Mouse (Mus musculus): ENCODE results near the gene Hspa2.

Gene Hspa2

GRCm38 (mm10) chr12:76377726-76378125 lies 26.2 kb upstream of the Hspa2 start:
- no peak for DNase-seq (ENCODE audit: low spot score)

- no peak for DNase-seq (ENCODE audit: low spot score)
Observed at GRCm38 (mm10) chr12:76378556-76378955, 25.4 kb upstream of the Hspa2 start.

- no peak for DNase-seq (ENCODE audit: low spot score)
Observed at GRCm38 (mm10) chr12:76380151-76380550, 23.8 kb upstream of the Hspa2 start.

- DNase-seq (ENCODE audit: low spot score) = no peak
Observed at GRCm38 (mm10) chr12:76385342-76385741, 18.6 kb upstream of the Hspa2 start.

GRCm38 (mm10) chr12:76388794-76389193 lies 15.2 kb upstream of the Hspa2 start:
- DNase-seq (ENCODE audit: low spot score) = no peak

GRCm38 (mm10) chr12:76391595-76392271 lies 12.2 kb upstream of the Hspa2 start:
- DNase-seq (ENCODE audit: low spot score) = no peak

GRCm38 (mm10) chr12:76392979-76393378 lies 11.0 kb upstream of the Hspa2 start:
- DNase-seq (ENCODE audit: low spot score) = no peak

GRCm38 (mm10) chr12:76397281-76397680 lies 6.7 kb upstream of the Hspa2 start:
- no peak for DNase-seq (ENCODE audit: low spot score)

GRCm38 (mm10) chr12:76401674-76402073 lies 2.3 kb upstream of the Hspa2 start:
- no peak for DNase-seq (ENCODE audit: low spot score)

- peak; percentile 91 for DNase-seq (ENCODE audit: low spot score)
Observed at GRCm38 (mm10) chr12:76402991-76403885, 738 bp upstream of the Hspa2 start.

- DNase-seq (ENCODE audit: low spot score) = peak; percentile 29
Observed at GRCm38 (mm10) chr12:76404836-76405182, 833 bp downstream of the Hspa2 start.

- peak; percentile 26 for DNase-seq (ENCODE audit: low spot score)
Observed at GRCm38 (mm10) chr12:76405183-76405970, 1.4 kb downstream of the Hspa2 start.

- no peak for DNase-seq (ENCODE audit: low spot score)
Observed at GRCm38 (mm10) chr12:76405971-76406370, 2.0 kb downstream of the Hspa2 start.

- DNase-seq (ENCODE audit: low spot score) = no peak
Observed at GRCm38 (mm10) chr12:76407184-76407583, 3.2 kb downstream of the Hspa2 start.

GRCm38 (mm10) chr12:76409166-76409565 lies 5.2 kb downstream of the Hspa2 start:
- no peak for DNase-seq (ENCODE audit: low spot score)

- DNase-seq (ENCODE audit: low spot score) = no peak
Observed at GRCm38 (mm10) chr12:76415383-76416010, 11.5 kb downstream of the Hspa2 start.

GRCm38 (mm10) chr12:76417433-76417854 lies 13.5 kb downstream of the Hspa2 start, which contains the start of gene Ppp1r36:
Gene Ppp1r36 (plus strand): TSS chr12:76417538.
- peak; percentile 61 for DNase-seq (ENCODE audit: low spot score)

- DNase-seq (ENCODE audit: low spot score) = no peak
Observed at GRCm38 (mm10) chr12:76418346-76418745, 14.4 kb downstream of the Hspa2 start.

GRCm38 (mm10) chr12:76425256-76425655 lies 21.3 kb downstream of the Hspa2 start:
- no peak for DNase-seq (ENCODE audit: low spot score)

- no peak for DNase-seq (ENCODE audit: low spot score)
Observed at GRCm38 (mm10) chr12:76427546-76427945, 23.6 kb downstream of the Hspa2 start.

GRCm38 (mm10) chr12:76430879-76431406 lies 27.0 kb downstream of the Hspa2 start:
- DNase-seq (ENCODE audit: low spot score) = no peak

- DNase-seq (ENCODE audit: low spot score) = no peak
Observed at GRCm38 (mm10) chr12:76431431-76431830, 27.5 kb downstream of the Hspa2 start.

Measured in urinary bladder, postnatal 14 days (tissue).